Mouse (Mus musculus): Measurements from ENCODE around the gene Lcp2.
"Not testable (repeated sequence)": the region's sequence is repeated elsewhere in the genome, so short reads cannot be mapped to it uniquely, and the experiment has no call there.

Gene Lcp2

GRCm38 (mm10) chr11:34098422-34098821 lies 51.7 kb downstream of the Lcp2 start, which contains the start of gene 4930469K13Rik:
4930469K13Rik (minus strand) TSS chr11:34098554.
- peak; percentile 24 for DNase-seq

GRCm38 (mm10) chr11:34101827-34102226 lies 55.1 kb downstream of the Lcp2 start:
- no peak for DNase-seq

GRCm38 (mm10) chr11:34104919-34105318 lies 58.2 kb downstream of the Lcp2 start:
- no peak for DNase-seq

GRCm38 (mm10) chr11:34109260-34109659 lies 62.5 kb downstream of the Lcp2 start:
- DNase-seq = no peak

- DNase-seq = no peak
Observed at GRCm38 (mm10) chr11:34111940-34112339, 65.2 kb downstream of the Lcp2 start.

GRCm38 (mm10) chr11:34112781-34113380 lies 66.2 kb downstream of the Lcp2 start:
- no peak for DNase-seq

- DNase-seq = no peak
Observed at GRCm38 (mm10) chr11:34113760-34114159, 67.0 kb downstream of the Lcp2 start.

- no peak for DNase-seq
Observed at GRCm38 (mm10) chr11:34116572-34117135, 69.9 kb downstream of the Lcp2 start.

GRCm38 (mm10) chr11:34117581-34117980 lies 70.9 kb downstream of the Lcp2 start:
- DNase-seq = no peak

GRCm38 (mm10) chr11:34118319-34118718 lies 71.6 kb downstream of the Lcp2 start:
- DNase-seq = no peak

- peak; percentile 26 for DNase-seq
Observed at GRCm38 (mm10) chr11:34123147-34123546, 76.4 kb downstream of the Lcp2 start.

GRCm38 (mm10) chr11:34124852-34125251 lies 78.1 kb downstream of the Lcp2 start:
- DNase-seq = no peak

- not testable (repeated sequence) for DNase-seq
Observed at GRCm38 (mm10) chr11:34125727-34126126, 79.0 kb downstream of the Lcp2 start.

GRCm38 (mm10) chr11:34128412-34128811 lies 81.7 kb downstream of the Lcp2 start:
- DNase-seq = no peak

- no peak for DNase-seq
Observed at GRCm38 (mm10) chr11:34139296-34139695, 92.6 kb downstream of the Lcp2 start.

Data from thymus, postnatal 25 days (tissue).